Mouse (Mus musculus) neutrophil, adult 5-6 weeks (primary cell): ENCODE results near the gene Nav2. TPM values are rescaled to one million over a fixed set of nuclear protein-coding genes. Genes with fewer than 3 reads are reported as not detected.

Source experiments
- ATAC-seq: fragments of 151-379, 151-347 bp; 2 replicates; pipeline ENCODE4 v1.8.0; 2017; ENCODE audit warnings: mild to moderate bottlenecking, moderate TSS enrichment; ENCODE audit not compliant: insufficient number of reproducible peaks, poor library complexity, low FRiP score, severe bottlenecking; ENCODE audit errors: extremely low read depth
- total RNA-seq: library from RNA; stranded (forward); fragments of 200-1000 nt; gene quantifications from 2 replicates; pipeline ENCODE4 v1.2.3, GENCODE M21; 2017

Nav2 gene
- total RNA-seq, 1 experiment from 2014 or later = 3.1 TPM

DNA sequence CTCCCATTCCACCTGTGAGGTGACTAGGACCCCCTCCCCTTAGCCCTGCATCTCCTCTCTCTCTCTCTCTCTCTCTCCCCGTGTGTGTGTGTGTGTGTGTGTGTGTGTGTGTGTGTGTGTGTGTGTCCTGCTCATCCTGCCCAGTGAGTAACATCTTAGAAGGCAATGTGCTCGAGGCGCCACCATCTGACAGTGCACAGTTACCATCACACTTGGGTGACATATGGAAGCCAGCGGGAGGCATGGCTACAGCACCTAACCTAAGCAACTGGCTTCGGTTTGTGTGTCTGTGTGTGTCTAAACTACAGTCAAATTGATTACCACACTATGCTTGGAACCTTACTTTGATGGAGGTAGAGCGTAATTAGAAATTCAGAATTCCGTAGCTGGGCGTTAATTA is 366.2 kb downstream of the Nav2 start:
- no peak for ATAC-seq

- ATAC-seq = no peak
These were observed 367.6 kb downstream of the Nav2 start for GRCm38 (mm10) chr7:49276163-49276562.

GRCm38 (mm10) chr7:49277685-49278084 is 369.2 kb downstream of the Nav2 start:
- ATAC-seq = no peak

GRCm38 (mm10) chr7:49278531-49278930 is 370.0 kb downstream of the Nav2 start:
- ATAC-seq = no peak

- ATAC-seq = no peak
These were observed 371.9 kb downstream of the Nav2 start for GRCm38 (mm10) chr7:49280427-49280826.

GRCm38 (mm10) chr7:49282446-49282845 is 373.9 kb downstream of the Nav2 start:
- no peak for ATAC-seq

GRCm38 (mm10) chr7:49283507-49284361 is 375.2 kb downstream of the Nav2 start:
- ATAC-seq = no peak

GRCm38 (mm10) chr7:49288186-49288585 is 379.7 kb downstream of the Nav2 start:
- ATAC-seq = no peak

- ATAC-seq = no peak
These were observed 381.8 kb downstream of the Nav2 start for GRCm38 (mm10) chr7:49290308-49290707.

GRCm38 (mm10) chr7:49291208-49291892 is 382.8 kb downstream of the Nav2 start:
- no peak for ATAC-seq

- ATAC-seq = peak; percentile 68
These were observed 388.6 kb downstream of the Nav2 start for GRCm38 (mm10) chr7:49297148-49297547.

DNA sequence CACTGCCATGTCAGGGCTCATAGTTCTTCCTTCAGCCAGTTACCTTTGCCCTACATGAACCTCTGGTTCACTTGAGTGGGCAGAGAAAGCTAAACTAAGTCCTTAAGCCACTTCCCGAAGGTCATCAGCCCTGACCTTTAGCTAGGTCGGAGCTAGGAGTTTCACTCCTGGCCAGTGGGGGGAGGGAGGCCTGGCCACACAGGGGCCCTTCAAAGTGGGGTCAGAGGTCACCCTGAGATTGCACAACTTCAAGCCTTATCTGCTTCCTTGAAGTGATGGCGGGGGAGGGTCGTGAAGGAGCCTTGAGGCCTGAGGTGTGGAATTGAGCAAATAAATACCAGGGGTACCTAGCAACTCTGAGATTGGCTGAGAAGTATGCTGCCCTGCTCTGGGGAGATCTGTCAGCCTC is 389.9 kb downstream of the Nav2 start:
- ATAC-seq = no peak

DNA sequence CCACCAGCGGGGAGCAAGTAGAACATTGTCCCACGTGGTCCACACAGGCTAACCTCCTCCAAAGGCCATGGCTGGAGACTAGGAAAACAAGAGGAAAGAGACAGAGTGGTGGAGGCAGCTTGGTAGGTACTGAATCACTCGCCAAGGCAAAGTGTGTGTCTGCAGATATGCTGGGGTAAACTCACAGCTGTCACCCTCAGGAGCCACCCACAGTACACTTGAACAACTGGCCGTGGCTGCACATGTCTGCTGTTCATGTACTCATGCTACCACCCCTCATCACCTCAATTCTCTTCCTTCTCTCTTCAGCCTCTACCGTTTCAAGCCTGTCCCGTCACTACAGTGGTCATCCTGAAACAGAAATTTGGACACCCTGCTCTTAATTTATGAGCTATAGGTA is 393.0 kb downstream of the Nav2 start:
- ATAC-seq = no peak

- no peak; the same call in 1 of the 2 replicates for ATAC-seq
These were observed 395.3 kb downstream of the Nav2 start for GRCm38 (mm10) chr7:49303600-49304411.

- ATAC-seq = no peak
These were observed 399.2 kb downstream of the Nav2 start for GRCm38 (mm10) chr7:49307717-49308116.

- no peak for ATAC-seq
These were observed 401.2 kb downstream of the Nav2 start for GRCm38 (mm10) chr7:49309746-49310145.

GRCm38 (mm10) chr7:49313945-49314344 is 405.4 kb downstream of the Nav2 start:
- ATAC-seq = no peak

DNA sequence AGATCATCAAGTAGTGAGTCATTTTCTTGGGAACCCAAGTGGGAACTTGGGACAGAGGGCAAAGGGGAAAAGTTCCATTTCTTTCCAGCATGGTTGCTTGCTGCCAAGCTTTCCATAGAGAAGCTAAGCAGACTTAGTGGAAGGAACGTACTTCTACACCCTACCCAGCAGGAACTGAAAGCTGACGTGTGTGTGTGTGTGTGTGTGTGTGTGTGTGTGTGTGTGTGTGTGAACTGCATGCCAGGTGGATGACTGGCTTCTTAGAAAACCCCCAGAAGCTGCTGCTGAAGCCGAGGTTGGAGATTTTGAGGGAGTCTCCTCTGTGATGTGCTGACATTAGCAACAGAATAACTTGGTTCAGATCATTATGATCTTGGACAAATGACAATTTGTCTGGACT is 406.5 kb downstream of the Nav2 start:
- no peak for ATAC-seq

DNA sequence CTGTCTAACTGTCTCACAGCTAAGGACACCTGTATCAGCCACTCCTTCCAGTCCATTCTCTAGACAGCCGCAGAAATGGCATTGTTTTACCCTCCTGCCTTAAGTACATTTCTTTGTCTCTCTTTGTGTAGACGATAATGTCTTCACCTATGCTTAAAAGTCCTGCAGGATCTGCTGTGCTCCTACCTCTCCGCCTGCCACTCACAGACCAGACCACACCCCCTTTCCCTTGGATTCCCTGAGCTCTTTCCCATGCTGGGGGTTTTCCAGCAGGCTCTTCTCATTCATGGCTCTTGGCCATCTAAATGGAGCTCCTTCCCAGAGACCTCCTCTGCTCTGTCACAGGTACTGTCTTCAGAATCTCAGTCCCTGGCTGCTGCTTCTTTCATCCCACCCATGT is 408.1 kb downstream of the Nav2 start:
- ATAC-seq = no peak
